Mouse (Mus musculus) olfactory bulb, adult 2 months (tissue): ENCODE data around the gene Stmn1.

ENCODE experiments used
- CTCF ChIP-seq: fragments of 200-500 bp; IDR thresholded peaks from 2 replicates; pipeline ENCODE4 v1.5.1; 2012; ENCODE audit warnings: low read depth, mild to moderate bottlenecking, low read length, moderate library complexity; ENCODE audit not compliant: insufficient read depth
- POLR2A ChIP-seq: fragments of 200-500 bp; IDR thresholded peaks from 2 replicates; pipeline ENCODE4 v1.6.1; 2012; ENCODE audit warnings: mild to moderate bottlenecking, low read depth, low read length, moderate library complexity; ENCODE audit not compliant: insufficient read depth

DNA sequence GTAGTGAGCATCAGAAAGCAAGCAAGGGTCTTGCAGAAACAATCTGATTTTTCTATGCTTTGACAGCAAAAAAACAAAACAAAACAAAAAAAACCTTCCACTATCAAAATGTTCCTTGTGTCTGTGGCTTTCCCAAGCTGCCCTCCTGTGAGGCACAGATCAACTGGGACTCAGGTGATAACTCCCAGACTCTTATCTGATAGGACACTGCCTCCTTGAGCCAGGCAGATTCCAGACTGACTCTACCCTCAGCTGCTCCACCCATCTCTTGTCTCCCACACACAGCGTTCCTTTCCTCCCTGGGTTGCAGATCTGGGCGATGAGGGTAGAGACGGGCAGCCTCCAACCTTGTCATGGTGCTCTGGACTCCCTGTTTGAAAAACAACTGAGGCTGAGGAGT lies 29.0 kb upstream of the Stmn1 start:
- TF ChIP-seq POLR2A (no peak), CTCF (no peak)
